Mouse (Mus musculus): ENCODE measurements around the gene Agrp. TPM values are rescaled to one million over a fixed set of nuclear protein-coding genes. Genes with fewer than 3 reads are reported as not detected.
A peak's percentile ranks its signal among the peaks of the same experiment; 100 is the strongest.

Agrp gene
- under 1 TPM in 1 of 2 experiments, not detected in 1; 0.56 TPM for total RNA-seq (2021)
- long read RNA-seq, experiment 1, partial matches to known transcripts: 0 of 2 reads
- long read RNA-seq, experiment 1, other reads (novel, unspliced or antisense): 2 of 2 reads
- long read RNA-seq, experiment 2: 0 reads

DNA sequence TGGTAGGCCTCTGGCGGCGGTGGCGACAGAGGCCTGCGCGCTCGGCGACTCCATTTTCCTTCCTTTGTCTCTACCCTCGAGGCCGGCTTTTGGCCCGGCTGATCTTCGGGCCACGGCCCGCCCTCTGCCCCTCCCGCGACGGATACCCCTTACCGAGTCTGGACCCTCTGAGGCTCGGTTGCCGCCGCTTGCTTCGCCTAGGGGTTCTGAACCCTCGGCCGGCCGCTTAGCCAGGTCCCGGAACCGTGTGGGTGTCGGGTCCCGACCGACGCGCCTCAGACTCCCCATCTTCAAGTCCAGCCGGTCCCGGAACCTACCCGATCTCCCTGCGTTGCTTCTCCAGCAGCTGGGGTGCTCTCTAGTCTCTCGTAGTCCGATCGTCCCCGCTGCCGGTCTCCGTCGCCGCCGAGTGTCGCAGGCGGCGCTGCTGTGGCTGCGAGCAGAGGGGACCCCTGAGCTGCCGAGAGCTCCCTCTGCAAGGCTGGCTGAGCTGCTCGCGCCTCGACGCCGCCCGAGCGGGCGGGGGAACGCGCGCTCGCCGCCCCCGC lies at the start of gene Agrp:
Agrp (minus strand) TSS at position 431 of the 548 bp plus-strand sequence.
- intact Hi-C loops (cut with DNase I): no loop called here
- DNase-seq: peak in 1 of 2 experiments; percentile 73

DNA sequence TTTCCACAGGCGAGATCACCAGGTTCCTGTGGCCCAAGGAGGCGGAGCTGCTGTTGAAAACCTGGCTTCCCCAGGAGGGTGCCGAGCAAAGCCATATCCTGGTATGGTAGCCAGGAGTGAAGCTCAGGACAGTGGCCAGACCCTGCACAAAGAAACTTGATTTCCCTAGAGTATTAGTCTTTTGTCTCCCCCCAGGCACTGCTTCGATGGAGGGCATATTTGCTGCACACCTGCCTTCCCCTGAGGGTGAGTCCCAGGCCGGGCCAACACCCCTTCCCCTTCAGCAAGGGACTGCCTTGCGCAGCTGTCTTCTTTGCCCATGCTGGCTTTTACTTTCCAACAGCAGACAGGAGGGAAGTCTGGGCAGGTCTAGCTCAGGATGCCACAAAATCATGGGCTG lies 49.4 kb upstream of the Agrp start:
- intact Hi-C loops (cut with DNase I): loop anchor here (5.0 kb wide), 1 partner anchor 119 kb away; the partner anchor contains the start of gene Atp6v0d1
- DNase-seq: no peak

DNA sequence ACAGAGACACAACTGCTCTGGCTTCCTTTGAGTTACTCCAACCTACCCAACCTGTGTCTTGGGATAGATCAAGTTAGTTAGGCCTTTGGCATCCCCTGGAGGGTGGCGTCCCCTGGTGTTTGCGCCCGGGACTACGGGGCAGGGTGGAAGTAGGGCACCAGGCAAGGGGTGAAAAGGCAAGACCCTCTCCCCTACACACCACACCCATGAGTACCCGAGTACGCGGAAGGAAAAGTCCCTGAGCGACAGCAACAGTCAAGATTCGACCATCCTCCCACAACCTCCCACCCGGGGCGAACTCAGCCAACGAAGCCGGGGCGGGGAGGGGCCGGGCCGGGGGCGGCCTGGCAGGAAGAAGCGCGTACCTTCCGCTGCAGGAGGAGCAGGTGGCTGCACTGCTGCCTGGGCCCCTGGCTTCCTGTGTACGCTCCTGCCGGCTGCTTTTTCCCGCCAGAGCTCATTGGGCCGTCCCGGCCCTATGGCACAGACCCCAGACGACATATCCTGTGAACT lies 48.7 kb upstream of the Agrp start, which contains the start of gene Carmil2:
Carmil2 (plus strand) TSS at position 479 of the 513 bp plus-strand sequence.
- DNase-seq: peak; percentile 58 to 62
- intact Hi-C loops (cut with DNase I): loop anchor here (1.0 to 5.0 kb wide), 3 partner anchors 64 to 119 kb away; partner anchors contain the start of gene Atp6v0d1

DNA sequence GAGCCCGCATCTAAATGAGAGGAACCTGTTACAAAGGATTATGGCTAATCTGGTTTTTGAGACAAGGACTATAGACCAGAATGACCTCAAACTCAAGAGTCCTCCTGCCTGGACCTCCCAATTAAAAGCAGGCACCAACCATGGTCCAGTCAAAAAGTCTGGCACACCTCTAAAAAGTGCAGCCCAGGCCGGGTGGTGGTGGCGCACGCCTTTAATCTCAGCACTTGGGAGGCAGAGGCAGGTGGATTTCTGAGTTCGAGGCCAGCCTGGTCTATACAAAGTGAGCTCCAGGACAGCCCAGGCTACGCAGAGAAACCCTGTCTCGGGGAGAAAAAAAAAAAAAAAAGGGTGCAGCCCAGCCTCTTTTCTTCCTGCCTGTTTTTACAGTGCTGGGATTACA lies 48.1 kb upstream of the Agrp start:
- intact Hi-C loops (cut with DNase I): loop anchor here (1.0 to 5.0 kb wide), 3 partner anchors 63 to 118 kb away; partner anchors contain the start of gene Atp6v0d1
- no peak for DNase-seq

DNA sequence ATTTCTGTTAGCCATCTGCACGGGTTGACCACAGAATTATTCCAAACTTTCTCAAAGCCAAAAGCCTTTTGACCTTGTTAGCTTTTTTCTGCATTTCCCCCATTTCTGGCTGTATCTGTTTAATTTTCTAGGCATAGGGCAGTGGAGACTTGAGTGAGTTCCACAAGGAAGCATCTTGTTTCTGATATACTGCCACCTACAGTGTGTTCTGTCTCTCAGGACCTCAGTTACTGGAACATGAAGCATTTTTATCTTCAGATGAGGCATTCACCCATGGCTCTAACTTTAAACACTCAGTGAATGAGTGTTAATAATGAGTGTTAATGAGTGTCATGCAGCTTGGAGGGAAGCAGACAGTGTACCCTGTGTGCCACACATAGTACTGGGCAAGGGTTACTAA lies 40.7 kb upstream of the Agrp start:
- no peak for DNase-seq
- intact Hi-C loops (cut with DNase I): no loop called here

DNA sequence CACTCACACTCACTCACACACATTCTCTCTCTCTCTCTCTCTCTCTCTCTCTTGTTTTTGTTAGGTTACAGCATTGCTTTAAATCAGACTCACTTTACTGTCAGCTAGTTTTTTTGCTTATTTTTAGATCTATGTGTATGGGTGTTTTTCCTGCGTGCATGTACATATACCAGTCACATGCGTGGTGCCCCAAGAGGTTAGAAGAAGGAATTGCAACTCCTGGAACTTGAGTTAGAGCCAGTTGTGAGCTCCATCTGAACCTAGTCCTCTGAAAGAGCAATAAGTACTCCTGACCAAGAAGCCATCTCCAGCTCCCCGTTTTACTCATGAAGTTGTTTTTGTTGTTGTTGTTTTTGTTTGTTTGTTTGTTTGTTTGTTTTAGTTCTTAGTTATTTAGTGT lies 24.0 kb upstream of the Agrp start:
- DNase-seq: no peak
- intact Hi-C loops (cut with DNase I): no loop called here

DNA sequence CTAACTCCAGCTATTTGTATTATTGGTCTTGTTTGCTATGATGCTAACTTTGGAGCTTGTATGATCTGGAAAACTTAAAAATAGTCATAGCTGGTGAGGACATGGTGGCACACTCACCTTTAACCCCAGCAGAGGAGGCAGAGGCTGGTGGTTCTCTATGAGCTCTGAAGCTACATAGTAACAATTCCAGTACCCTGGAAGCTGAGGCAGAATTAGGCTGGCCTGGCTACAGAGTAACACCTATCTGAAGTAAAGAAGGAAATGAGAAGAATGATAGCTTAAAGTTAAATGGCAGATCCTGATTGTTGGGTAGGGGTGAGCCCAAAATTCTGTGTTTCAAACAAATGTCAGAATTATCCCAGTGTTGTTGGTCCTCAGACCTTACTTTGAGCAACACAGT lies 20.4 kb upstream of the Agrp start:
- no peak for DNase-seq
- intact Hi-C loops (cut with DNase I): no loop called here

DNA sequence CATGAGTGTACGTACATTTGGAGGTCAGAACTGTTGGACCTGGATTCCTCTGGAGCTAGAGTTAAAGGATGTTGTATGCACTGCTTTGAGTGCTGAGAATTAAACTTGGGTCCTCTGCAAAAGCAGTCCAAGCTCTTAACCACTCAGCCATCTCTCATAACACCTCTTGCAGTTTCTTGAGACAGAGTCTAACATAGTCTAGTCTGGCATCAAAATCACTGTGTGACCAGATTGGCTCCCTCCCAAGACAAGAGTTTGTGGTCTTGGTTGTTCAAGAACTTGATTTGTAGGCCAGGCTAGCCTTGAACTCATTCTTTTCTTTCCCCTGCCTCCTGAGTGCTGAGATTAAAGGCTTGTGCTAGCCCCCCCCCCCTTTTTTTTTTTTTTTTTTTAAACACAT lies 11.7 kb upstream of the Agrp start:
- intact Hi-C loops (cut with DNase I): no loop called here

DNA sequence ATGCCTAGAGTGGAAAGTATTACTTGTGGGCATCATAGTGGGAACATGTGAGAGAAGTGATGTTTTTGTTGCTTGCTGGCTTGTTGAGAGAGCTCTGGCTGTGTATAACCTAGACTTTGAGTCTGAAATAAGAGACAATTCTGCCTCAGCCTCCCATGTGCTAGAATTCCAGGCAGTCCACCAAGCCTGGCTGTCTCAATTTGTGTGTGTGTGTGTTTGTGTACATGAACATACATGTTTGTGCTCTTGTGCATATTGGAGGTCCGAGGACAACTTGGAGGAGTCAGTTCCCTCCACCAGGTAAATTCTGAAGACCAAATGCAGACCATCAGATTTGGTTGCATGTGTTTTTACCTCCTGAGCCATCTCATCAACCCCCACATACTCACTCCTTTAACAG lies 8.0 kb upstream of the Agrp start:
- DNase-seq: no peak
- intact Hi-C loops (cut with DNase I): no loop called here

More for the DNA sequence above, 11.7 kb upstream of the Agrp start:
- DNase-seq: no peak

DNA sequence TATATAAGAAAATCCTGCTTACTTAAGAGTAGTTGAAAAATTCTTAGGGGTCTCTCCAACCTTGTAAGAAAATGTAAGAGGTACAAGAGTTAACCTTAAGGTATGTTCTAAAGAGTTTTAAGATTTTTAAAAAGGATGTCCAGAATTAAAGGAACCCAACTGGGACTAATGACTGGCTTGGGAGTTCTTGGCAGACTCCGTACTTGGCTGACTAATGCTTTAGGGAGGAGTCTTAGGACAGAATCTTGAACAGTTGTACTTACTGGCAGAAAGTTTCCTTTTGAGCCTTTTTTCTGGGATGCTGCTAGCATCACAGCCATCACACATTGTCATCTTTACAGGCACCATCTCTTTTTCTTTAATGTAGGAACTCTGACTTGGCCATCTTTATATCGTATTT lies 3.3 kb upstream of the Agrp start:
- DNase-seq: no peak
- intact Hi-C loops (cut with DNase I): no loop called here

DNA sequence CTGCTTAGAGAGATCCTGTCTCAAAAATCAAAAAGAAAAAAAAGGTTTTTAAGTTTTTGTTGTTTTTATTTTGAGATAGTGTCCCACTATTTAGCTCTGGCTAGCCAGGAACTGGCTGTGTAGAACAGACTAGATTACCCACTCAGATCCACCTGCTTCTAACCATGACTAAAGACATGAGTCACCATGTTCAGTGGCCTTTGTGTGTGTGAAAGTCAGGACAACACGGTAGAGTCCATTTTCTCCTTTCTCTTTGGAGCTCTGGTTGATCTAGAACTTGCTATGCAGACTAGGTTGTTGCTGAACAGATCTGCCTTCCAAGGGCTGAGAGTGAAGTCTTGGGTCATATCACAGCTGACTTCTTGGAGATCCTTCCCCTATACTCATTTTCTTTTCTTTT lies 2.6 kb upstream of the Agrp start:
- intact Hi-C loops (cut with DNase I): no loop called here
- no peak for DNase-seq

DNA sequence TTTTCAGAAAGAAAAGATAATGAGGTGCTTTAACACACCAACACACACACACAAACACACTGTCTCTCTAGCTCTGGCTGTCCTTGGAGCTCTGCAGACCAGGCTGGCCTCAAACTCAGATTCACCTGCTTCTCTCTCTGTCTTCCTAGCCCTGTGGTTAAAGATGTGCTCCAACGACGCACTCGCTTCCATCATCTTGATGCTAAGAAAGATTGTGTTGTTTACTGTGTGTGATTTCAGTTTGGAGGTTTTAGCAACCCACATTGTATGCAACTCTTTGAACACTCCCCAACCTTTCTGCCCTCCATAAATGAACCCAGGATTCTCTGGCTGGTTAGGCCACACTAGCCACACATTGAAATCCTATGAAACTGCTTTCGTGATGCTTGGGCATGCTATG lies 1.3 kb upstream of the Agrp start:
- DNase-seq: no peak
- intact Hi-C loops (cut with DNase I): no loop called here

DNA sequence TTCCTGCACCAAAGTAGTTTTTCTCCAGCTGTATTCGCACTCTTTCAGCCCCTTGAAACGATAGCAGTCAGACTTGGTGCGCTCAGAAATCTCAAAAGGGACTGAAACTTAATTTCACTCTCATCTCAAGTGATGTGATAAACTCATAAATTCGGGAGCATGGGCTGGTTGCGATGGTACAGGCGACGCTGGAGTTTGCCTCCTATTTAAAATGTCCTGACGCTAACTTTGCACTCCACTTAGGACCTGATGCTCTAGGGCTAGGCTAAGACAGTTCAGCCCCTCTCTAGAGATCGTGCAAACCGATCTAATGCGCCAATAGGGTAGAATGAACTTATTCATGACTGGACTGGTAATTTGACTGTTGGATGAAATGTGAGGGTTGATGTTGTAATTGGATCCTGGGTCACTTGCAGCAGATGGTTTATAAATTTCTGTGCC lies 428 bp upstream of the Agrp start:
- DNase-seq: no peak
- intact Hi-C loops (cut with DNase I): no loop called here

DNA sequence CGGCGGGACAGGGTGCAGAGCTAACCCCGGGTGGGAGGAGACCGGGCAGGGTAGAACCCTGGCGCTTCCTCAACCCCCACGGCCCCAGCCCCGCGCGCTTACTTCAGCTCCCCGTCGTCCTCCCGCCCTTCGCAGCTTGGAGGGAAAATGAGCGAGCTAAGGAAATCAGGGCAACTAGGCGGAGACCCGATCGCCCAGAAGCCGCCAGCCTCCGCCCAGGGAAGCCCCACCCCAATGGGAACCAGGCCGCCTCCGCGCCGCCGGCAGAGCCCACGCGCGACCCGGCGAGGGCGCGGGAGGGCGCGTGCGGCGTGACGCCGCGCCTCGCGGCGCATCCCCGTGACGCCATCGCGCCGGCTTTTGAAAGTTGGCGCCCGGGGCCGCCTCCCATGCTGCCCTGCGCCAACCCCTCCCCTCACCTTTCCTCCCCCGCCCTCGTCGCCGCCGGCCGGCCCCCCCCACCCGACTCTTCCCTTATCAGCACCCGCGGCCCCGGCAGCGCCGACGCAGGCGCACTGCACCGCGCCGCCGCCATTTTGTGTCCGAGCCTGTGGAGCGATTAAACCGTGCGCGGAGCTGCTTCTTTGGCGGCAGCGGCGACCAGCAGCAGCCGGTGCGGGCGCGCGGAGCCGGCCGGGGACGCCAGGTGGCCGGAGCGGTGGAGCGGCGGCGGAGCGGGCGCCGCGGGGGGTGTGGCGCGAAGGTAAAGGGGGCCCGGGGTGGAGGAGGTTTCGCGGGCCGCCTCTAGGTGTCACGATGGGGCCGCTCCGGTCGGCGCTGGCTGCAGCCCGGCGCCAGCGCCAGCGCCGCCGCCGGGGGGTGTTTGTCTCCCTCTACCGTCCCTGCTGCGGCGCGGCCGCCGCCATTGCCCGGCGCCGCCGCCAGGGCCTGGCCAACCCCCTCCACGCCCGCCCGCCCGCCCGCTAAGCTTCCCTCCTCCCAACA lies 903 bp downstream of the Agrp start, which contains the start of gene Ctcf:
Ctcf (plus strand) TSS at position 551 of the 945 bp plus-strand sequence.
- intact Hi-C loops (cut with DNase I): no loop called here
- peak; percentile 89 to 91 for DNase-seq

DNA sequence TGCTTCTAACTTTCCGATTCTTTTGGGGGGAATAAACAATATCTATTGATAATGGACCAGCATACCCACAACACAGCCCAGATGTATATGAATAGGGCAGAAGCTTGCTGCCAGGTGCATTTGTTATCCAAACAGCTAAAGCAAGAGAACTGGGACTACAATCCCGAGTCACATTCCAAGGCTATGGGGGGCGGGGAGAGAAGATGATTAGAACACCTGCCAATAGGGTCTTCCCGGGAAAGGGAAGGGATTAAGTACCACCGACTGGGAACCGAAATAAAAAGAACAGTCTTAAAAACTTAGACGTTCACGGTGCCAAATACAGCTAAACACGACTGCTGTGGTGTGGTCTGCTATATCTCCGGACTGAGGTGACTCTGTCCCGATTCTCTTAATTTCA lies 1.7 kb downstream of the Agrp start:
- intact Hi-C loops (cut with DNase I): no loop called here
- no peak for DNase-seq

DNA sequence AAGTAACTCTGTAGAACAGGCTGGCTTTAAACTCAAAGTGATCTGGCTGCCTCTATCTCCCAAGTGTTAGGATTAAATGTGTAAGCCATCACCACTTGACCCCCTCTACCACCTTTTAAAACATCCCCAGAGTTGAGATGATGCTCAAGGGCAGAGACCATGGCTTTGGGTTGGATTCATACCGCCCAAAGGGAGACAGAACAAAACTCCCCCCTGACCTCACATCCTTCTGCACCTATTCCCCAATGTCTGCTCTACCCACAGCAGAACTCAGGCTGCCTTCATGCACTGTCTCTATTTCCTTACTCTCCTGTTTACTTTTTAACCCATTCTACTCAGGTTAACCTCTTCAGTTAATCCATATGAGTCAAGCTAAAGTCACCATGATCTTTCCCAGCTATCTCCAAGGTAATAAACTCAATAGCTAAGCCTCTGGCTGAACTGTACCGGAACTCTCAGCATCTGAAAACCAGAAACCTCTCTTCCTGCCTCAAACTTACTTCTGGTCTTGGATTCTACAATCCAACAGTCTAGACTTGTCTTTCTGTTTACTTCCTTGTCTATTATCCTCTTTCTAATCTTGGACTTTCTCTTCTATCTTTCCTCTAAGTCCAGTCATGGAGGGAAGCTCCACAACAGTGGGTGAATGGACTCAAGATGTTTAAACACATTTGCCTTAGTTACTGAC lies 2.3 kb downstream of the Agrp start:
- intact Hi-C loops (cut with DNase I): no loop called here
- DNase-seq: no peak

DNA sequence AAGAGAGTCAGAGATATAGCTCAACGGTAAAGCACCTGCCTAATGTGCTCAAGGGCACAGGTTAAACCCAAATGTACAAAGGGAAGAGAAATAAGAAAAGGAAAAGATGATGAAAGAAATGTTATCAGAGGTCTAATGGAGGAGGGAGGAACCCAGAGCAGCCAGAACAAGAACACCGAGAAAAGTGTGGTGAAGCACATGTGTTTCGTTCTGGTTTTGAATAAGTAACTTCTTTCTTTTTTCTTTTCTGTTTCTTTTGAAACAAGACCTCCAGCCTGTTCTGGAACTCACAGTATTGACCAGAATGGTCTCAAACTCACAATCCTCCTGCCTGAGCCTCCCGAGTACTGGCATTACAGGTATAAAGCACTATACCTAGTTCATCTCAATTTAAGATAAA lies 7.9 kb downstream of the Agrp start:
- intact Hi-C loops (cut with DNase I): no loop called here
- no peak for DNase-seq

DNA sequence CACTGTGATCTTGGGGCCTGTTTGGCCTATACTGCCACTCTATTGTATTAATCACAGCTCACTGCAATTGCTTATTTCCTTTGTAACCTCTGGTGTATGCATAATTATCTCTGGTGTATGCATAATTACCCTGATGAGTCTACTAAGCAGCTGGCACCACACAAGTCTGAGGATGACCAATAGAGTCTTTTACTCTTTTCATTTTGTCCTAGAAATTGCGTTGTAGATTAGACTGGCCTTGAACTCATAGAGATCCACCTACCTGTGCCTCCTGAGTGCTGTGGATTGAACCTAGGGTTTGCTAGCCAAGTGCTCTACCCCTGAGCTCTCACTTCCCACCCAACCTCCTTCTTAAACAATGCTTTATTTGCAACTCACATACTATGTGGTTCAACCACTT lies 11.1 kb downstream of the Agrp start:
- intact Hi-C loops (cut with DNase I): no loop called here
- DNase-seq: no peak

DNA sequence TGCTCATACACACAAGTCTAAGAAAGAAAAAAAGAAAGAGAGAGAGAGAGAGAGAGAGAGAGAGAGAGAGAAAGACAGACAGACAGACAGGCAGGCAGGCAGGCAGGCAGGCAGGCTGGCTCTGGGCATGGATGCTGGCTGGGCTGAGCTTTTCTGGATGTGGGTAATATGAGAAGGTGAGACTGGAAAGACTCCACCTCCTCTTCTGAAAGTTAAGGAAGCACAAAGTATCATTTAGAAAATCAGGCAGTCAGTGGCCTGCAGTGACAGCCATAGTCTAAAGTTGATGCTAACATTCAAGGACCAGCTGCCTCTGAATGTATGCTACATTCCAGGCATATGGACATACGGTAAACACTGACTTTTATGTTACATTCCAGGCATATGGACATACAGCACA lies 12.4 kb downstream of the Agrp start:
- no peak for DNase-seq
- intact Hi-C loops (cut with DNase I): no loop called here

DNA sequence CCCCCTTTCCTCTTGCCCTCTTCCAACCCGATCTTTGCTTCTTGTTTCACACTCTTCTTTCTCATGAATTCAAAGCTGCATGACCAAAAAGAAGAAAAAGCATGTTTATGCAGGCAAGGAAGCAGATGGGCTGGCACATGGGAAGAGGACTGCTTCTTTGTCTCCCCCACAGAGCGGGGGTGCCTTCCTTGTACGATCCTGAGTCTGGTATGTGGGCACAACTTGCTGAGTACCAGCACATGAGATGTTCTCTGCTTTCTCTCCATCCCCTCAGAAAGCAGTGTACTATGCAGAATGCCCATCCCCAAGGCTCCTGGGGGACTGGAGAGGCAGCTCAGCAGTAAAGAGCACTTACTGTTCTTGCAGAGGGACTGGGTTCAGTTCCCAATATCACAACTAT lies 12.8 kb downstream of the Agrp start:
- DNase-seq: no peak

More for the DNA sequence above, 12.8 kb downstream of the Agrp start:
- intact Hi-C loops (cut with DNase I): no loop called here
